Mouse (Mus musculus) lung, postnatal 0 days (tissue): ENCODE data around the gene Gm9970.
A peak's percentile ranks its signal among the peaks of the same experiment; 100 is the strongest.

ENCODE experiments used
- CTCF ChIP-seq: IDR thresholded peaks from 2 replicates; pipeline ENCODE4 v1.5.1; 2016; ENCODE audit warnings: antibody characterized with exemption, mild to moderate bottlenecking
- EP300 ChIP-seq: IDR thresholded peaks from 2 replicates; pipeline ENCODE4 v1.6.1; 2016; ENCODE audit warnings: antibody characterized with exemption, mild to moderate bottlenecking, control low read depth

GRCm38 (mm10) chr5:31221304-31221945 lies 19.6 kb downstream of the Gm9970 start:
- TF ChIP-seq CTCF (peak; percentile 70), EP300 (no peak)
